Mouse (Mus musculus) adrenal gland, postnatal 36 days (tissue): ENCODE data around the gene Bnipl. TPM values are rescaled to one million over a fixed set of nuclear protein-coding genes. Genes with fewer than 3 reads are reported as not detected.
"Not testable (repeated sequence)": the region's sequence is repeated elsewhere in the genome, so short reads cannot be mapped to it uniquely, and the experiment has no call there.

Experiments used
- DNase-seq, 2 experiments: peaks; one replicate each; pipeline ENCODE4 v3.0.0; 2021; ENCODE audit warnings: mixed read lengths in 1 of 2
- total RNA-seq, 2 experiments: library from RNA; stranded (reverse); gene quantifications; 2 replicates each; pipeline ENCODE4 v1.2.3; 2021

Bnipl gene
- total RNA-seq, 2 experiments from 2014 or later, result 0.89 TPM; not detected in 1

DNA sequence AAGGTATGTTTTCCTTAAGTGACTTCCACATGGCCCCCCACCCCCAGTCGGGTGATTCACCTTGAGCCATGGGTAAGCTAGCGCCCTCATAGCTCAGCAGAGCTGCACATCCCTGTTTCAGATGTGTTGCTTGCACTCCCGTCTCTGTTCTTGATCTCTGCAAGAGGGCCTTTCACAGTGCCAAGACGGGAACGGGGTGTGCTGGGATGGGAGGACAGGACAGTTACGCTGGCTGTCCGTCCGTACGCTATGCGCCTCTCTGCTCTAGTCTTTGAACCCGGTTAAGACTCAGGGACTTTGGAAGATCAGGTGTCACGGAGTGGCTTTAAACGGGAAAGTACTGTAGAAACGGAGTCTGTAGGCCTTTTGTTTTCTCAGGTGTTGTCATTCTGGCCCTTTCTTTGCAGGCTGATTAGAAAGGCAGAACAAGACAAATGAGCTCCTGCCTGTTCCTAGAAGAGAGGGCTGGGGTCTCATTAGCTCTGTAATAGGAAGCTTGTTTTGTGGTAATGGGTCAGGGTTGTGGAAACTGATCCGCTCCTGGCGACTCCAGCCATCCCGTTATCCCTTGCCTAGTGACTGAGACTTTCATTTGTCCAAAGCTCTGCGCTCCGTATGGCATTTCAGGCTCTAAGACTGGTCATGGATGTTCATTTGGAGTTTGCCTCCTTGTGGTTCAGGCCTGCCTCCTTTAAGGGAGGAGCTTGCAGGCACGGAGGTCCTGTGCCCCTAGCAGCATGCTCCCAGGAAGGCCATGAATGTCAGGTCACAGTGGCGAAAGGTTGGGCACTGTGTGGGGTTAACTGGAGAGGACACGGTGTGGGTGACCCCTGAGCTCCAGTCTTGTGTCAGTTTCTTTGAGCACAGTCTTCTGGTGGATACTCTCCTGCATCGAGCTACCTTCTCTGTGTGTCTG lies 15.3 kb downstream of the Bnipl start:
- no peak for DNase-seq

DNA sequence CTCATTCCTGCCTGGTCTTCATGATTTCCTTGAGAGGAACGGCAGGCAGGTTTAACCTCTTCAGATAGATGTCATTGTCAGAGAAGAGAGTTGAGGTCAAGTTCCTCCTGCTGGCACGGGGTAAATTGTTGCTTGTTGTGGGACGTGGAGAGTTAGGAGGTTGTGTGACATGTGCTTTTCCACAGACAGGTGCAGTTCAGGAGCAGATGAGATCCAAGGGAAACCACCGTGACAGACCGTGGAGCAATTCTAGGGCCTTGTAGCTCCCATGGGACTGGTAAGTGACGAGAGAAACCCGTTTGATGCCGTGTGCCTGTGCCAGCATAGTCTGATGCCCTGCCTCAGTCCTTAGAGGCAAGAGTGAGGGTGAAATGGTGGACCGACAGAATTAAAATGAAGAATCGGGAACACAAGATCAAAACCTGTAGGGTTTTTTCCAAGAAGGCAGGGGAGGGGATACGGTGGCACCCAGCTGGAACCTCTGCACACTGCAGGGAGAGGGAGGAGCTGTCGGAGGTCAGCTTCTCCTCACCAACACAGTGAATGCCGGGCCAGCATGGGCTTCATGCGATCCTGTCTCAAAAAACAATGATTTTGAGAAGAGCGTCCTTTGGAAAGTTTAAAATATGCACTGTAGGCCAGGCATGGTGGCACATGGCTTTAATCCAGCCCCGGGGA lies 17.6 kb downstream of the Bnipl start:
- DNase-seq, result no peak

DNA sequence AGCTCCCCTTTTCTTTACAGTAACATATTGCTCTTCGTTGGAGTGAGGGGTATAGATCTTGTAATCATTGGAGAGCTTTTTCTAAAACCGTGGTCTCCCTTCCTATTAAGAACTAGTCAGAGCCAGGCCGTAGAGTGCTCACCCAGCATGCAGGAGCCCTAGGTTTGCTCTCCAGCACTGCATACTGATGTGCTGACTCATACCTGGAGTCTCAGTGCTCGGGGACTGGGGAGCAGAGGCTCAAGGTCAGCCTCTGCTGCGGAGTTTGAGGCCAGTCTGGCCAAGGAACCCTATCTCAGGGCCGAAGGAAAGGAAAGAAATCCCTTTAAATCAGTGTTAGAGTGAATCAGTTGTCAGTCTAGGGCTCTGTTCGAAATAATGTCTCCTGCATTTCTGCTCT lies 18.2 kb downstream of the Bnipl start:
- DNase-seq, result peak; percentile 78 to 81

DNA sequence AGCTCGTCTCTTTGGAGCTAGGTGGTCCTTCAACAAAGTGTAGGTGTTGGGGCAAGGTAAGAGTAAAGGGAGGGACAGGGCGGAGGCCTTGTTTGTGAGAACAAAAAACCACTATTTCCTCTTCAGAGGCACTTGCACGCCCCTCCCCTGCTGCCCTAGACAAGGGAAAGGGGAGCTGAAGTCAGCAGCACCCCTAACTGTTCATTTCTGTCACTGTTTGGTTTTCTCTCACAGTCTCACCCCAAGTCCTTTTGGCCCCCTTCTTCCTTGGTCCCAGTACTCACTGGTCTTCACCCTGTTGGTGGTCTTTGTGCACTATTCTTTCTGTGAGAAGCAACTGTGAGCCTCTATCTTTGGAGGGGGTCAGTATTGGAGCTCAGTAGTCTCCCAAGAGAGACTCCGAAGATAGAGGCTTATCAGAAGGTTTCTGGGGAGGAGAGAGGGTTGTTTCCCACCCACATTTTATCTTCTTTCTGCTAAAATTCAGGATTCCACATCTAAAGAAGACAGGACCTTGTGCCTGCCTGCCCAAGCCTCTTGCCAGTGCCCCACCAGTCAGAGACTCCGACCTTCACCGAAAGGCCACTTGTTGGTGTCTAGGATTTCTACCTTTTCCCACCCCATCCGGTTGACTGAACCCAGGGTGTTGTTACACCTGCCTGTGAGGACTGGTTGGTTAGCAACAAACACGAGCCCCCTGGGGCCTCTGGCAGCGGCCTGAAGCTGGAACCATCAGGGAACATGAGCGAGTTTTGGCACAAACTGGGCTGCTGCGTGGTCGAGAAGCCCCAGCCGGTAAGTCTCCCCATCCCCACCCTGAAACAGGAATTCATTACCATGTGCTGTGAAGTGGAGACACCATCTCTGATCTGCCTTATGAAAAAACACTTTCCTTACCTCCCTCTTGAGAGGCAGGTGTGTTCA lies 19.4 kb downstream of the Bnipl start, which contains the start of gene Mllt11:
Gene Mllt11 (minus strand): TSS at position 874 of the 924 bp plus-strand sequence.
- peak in 1 of 2 experiments; percentile 33 for DNase-seq

DNA sequence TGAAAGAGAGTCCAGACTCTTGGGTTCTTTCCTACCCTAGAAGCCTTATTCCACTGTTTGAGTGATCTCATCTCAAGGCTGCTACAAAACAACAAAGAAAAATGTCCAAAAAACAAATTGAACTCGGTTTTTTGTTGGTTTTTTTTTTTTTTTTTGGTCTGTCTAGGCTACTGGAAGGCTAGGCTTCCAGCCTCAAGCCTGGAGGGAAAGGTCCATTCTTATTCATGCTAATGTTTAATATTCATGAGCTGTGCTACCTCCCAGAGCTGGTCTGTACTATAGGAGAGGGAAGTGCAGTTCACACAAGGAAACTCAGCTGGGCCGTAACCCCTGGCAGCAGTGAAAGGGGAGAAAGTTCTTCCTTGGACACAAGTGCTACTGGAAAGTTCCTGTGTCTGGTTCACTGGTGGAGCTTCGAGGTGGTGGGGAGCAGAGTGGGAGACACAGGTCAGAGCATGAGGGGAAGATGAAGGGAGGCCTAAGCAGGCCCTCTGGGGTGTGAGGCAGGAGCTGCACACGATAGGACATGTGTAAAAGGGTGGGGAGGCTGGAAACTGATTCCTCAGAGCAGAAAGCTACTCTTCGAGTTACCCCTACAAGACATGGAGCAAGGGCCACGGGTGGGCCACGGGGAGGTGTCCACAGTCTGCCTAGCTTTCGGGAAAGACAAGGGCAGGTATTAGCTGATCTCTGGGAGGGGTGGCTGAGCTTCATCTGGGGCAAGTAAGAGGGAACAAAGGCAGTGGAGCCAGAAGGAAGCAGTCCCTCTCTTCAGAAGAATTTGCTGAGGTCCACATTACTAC lies 20.3 kb downstream of the Bnipl start:
- peak in 1 of 2 experiments; percentile 35 for DNase-seq

DNA sequence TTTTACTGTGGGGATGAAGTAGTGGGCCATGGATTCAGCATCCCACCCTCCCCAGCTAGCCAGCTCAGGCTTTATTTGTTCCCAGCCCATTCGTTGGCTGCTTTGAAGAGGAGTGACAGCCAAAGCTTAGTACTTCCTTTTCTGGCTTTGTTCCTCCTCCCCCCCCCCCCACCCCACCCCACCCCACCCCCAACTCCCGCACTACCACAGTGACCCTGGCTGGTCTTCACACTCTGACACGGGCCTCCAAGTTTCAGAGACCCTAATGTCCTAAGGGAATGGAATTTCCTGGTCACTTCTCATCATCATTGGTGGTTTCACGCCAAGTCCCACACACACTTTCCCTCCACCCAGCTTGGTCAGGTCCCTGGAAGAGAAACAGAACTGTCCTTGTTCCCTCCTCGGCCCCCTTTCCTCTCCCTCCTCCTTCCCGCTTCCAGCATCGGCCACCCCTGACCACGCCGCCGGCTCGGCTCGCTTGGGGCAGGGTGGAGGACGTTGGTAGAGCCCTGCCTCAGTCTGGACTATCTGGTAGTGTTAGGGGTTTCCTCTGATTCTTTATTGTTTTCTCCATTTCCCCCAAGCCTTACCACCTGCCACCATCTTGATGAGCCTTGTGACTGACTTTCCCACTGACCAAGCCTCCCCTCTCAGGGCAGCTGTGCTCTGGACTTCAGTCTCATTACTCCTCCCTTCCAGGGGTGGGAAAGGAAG lies 21.1 kb downstream of the Bnipl start:
- DNase-seq, result peak; percentile 51 to 60

DNA sequence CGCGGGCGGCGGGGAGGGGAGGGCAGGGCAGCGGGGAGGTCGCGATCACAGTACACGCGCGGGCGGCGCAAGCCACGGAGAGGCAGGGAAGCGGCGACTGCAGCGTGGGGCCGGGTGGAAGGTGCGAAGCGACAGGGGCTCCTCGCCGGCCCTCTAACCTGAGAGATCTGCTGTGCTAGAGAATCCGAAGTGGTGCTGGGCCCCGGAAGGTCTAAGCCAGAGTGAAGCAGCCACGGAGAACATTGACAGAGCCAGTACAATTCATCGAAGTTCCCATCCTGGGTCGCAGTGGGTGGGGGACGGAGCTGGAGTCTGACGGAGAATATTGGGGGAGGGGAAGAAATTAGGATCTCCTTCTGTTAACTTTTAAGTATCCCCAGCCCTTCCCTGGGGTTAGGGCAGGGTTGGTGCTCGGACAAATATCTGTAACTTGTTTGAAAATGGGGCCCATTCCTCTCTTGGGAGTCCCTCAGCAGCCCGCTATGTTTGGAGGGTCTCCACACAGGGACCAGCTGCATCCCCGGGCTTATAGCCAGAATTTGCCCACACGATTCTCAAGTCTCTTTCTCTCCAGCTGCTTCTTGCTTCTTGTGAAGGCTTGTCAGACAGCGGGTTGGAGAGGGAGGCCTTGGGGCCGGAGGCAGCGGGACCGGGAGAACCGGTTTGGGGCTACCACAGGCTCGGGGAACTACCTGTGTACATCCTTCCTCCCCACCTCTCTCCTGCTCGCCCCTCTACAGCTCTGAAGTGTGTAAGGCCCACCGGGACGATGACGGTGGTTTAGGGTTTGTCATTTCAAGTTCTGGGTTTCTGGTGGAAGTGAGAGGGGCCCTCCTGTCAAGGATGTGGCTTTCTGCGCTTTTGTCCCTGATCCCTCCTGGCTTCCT lies 21.9 kb downstream of the Bnipl start:
- DNase-seq, result peak; percentile 44 to 45

DNA sequence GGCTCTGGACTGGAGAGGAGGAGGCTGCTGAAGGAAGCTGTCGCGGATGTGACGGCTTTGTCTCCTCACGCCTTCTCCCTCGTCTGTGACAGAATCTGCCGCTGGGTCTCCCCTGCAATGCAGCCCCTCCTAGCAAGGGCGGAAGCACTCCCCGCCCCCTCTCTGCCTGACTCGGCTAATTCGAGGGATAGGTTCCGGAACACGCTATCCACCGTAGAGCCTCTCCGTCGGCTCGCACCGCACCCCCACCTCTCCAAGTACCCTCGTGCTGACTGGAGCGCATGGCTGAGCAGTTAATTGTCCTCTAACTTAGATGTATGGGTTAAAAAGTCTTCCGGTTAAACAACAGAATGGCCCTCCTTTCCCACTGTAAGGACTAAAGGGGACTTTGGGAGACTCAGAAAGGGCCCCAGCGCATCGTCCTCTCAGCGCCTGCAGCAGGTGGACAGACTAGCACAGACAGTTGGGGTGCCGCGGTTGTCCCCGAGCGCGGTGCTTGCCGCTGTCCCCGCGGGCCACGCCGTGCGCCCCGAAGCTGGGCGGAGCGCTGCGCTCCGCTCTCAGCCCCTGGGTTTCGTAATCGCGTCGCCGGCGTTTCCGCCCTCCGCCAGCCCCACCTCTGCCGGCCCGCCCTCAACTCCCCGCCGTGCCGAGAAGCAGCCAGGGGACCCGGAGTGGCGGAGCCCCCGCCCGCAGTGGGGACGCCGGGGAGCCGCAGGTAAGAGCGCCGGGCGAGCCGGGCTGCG lies 22.7 kb downstream of the Bnipl start, which contains the start of gene Cdc42se1:
Gene Cdc42se1 (plus strand): TSS at position 585 of the 746 bp plus-strand sequence.
- peak; percentile 95 for DNase-seq

DNA sequence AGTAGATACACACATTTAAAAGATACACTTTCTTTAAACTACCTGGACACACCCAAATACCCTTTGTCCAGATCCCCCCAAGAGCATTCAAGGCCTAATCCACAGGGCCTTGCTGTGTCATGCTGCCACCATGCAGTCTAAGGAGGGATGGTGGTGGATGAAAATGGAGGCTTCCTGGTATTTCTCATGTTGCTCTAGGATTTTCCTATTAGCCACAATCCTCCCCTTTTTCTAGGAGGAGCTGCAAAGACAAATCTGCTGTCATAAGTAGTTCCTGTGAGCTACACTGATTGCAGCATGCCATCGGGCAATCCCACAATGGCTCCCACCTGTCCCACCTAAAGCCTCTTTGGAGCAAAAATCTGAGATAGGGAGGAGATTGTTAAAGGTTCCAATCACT lies 23.8 kb downstream of the Bnipl start:
- no peak for DNase-seq

DNA sequence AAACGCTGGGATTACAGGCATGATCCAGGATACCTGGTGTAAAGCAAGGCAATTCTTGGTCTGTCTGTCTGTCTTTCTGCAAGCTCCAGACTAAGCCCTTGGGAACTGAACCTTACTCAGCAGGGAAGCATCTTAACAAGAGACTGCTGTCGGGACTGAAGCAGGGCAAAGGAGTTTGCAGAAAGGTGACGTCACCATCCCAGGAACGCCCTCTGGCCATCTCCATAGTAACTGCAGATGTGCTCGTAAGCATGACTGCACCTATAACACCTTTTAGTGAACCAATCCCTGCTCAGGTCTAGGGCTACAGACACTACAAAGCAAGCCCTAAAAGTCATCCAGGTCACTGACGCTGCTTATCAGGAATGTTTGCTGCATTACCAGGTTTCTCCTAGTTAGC lies 26.7 kb downstream of the Bnipl start:
- DNase-seq, result peak; percentile 50 to 57

DNA sequence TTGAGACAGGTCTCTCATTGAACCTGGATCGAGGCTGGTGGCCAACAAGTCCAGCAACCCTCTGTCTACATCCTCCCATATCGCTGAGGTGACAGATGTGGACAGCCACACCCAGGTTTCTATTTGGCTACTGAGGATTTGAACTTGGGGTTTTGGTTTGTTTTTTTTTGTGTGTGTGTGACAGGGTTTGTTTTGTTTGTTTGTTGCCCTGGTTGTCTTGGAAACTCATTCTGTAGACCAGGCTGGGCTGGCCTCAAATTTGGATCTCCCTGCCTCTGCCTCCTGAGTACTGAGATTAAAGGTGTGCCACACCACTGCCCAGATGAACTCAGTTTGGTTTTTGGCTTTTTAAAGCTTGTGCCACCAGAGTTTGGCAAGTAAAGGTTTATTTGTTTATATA lies 28.0 kb downstream of the Bnipl start:
- no peak for DNase-seq

DNA sequence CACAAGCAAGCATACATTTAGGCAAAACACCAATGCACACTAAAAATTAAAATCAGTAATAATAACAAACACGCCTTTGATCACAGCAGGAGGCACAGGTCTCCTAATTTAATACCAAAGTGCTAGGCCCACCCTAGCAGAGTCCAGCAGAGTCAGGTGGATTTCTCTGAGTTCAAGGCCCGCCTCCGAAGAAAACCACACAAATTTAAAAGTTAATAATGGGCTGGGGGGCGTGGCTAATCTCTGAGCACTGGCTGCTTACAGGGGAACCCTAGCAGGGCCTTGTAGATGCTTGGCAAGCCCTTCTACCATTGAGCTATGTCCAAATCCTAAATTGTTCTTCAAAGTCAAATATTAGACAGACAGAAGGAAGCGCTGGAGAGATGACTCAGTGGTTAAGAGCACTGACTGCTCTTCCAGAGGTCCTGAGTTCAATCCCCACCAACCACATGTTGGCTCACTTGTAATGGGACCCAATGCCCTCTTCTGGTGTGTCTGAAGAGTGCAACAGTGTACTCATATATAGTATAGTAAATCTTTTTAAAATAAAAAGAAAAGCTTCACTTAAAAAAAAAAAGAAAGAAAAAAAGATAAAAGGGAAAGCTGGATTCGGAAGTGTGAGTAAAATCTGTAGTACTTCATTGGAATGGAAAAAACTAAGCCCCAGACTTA lies 32.4 kb downstream of the Bnipl start:
- no peak for DNase-seq

DNA sequence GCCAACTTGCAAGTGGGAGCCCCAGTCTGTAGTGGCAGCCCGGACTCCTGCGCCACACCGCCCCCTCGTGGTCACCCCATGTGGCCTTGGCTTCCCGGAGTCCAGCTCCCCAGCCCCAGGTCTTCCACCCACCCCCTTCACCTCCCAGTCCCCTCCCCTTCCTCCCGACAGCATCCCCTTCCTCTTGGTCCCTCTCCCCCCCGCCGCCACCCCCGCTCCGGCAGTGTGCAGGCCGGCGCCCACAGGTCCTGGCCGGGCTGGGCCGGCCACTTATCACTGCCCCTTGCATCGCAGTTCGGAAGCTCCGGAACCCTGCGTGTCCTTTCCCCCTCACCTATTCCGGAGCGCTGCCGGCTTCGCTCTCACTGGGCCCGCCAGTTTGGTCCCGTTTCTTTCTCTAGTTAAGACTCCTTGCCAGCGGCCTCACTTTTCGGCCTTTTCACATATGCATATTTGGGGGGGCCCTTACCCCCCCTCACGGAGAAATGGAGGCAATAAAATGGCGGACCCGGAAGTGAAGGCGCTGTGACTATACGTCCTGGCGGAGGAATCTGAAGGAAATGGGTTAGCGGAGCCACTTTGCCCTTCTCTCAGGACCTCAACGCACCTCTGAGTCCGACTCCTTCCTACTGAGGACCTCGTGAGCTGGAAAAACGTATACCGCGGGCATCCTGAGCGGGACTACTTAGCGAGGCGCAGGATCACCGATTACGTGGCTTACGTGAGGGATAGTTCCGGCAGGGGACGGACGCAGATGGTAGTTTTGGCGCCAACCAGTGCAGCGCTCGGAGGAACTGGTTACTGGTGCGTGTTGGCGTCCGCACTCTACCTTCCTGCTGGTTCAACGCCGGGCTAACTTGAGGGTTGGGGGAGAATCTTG lies 33.5 kb downstream of the Bnipl start, which contains the start of gene Gabpb2:
Gene Gabpb2 (minus strand): TSS at position 662 of the 880 bp plus-strand sequence.
- peak; percentile 97 to 99 for DNase-seq

DNA sequence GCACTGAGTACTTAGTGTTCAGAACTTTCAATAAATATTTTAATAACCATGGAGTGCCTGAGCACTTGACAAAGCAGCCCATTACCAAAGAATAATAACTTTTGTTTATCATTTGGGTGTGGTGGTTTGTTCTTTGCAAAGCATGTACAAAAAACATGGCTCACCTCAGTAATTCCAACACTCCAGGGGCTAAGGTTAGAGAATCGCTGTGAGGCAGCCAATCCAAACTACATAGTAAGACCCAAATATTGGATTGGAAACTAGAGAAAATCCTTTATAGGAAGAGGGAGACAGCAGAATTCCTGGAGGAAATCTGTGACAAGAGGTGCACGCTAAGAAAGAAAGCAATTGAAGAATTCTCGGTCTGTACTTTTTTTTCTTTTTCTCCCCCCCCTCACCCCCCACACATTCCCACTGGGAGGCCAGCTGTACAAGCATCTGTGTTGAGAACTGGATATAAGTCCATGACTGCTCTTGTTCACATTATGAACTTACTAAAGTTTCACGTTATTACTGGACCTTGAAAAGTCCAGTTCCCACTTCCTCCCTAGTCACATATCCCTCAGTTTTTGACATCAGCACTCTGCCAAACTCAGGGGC lies 34.2 kb downstream of the Bnipl start:
- no peak for DNase-seq

DNA sequence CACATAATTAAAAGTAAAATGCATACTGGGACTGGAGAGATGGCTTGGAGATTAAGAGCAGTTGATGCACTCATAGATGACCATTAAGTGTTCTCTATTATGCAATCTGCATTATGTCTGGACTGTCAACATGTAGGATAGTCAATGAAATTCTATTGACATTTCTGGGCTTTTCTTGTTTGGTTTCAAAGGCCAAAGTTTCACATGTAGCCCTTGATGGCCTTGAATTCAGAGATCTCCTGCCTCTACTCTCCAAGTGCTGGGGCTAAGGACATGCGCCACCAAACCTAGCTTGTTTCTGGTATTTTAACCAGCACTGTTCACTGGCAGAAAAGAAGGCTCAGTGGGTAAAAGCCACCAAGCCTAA lies 37.4 kb downstream of the Bnipl start:
- no peak for DNase-seq

DNA sequence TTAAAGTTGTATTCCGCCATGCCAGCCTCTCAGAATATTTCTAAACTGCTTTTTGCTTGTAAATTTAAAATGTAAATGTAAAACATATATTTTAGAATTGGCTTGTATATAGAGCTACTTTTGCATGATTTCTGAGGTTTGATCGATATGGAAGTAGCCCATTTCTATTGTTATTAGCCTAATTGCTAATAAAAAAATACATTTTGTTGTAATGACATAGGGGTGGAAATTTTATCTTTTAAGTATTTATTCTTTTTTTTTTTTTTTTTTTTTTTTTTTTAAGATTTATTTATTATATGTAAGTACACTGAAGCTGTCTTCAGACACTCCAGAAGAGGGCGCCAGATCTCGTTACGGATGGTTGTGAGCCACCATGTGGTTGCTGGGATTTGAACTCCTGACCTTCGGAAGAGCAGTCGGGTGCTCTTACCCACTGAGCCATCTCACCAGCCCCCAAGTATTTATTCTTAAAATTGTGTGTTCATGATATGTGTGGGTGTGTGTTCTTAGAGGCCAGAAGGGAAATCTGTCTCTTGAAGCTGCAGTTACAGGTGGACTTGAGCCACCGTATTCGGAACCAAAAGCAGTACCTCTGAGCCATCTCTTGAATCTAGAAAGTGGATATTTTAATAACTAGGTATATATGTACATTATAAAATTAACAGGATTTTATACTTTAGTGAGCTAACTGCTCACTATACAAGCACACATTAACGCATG lies 37.9 kb downstream of the Bnipl start:
- not testable (repeated sequence) for DNase-seq
